Mouse (Mus musculus): Measurements from ENCODE around the gene Map4k4. TPM values are rescaled to one million over a fixed set of nuclear protein-coding genes. Genes with fewer than 3 reads are reported as not detected.

The Map4k4 gene
- total and polyA plus RNA-seq, 3 experiments, result 0.04 to 0.21 TPM; not detected in 1

DNA sequence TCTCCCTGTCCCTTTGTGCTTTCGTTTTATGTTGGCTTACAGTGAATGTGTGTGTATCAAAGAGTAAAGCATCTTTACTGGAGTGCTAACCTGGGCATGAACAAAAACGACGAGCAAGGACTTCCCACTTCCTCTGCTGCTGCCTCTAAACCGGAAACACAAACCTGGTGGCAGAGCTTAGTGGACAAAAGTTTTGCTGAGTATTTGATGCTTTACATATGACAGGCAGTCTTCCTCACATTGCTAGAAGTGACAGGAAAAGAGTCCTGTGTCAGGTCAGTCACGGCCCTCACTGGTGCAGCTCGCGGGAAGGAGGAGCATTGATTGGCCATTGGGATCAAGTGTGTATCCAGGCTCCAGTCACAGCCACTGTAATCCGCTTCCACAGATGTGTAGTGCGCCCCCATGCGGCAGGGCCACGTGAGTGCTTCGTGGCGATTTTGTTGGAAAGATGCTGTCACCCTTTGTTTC is 35.7 kb downstream of the Map4k4 start:
- peak; percentile 68 for DNase-seq (ENCODE audit: low read depth, low spot score)
- Histone ChIP-seq H3K4me3 (ENCODE audit: control insufficient read depth in 1 of 2, insufficient read depth in 1 of 2, low read depth in 2 of 2, low read length in 2 of 2) (peak overlapping the region; percentile 30 to 39; a peak in 2 of 4 replicates), H3K9ac (ENCODE audit: control insufficient read depth, low read depth, low read length, poor library complexity, severe bottlenecking) (no peak overlapping the region), H3K27ac (ENCODE audit: control insufficient read depth, low read depth, low read length) (no peak overlapping the region), H3K9me3 (replicated peaks; ENCODE audit: insufficient read depth, low read length) (no peaks in the 10 kb centered on the region), H3K36me3 (ENCODE audit: control insufficient read depth in 1 of 2, insufficient read depth in 2 of 2, low read length in 2 of 2) (no peaks in the 10 kb centered on the region), H3K79me2 (ENCODE audit: control insufficient read depth, insufficient read depth, low read length, poor library complexity) (no peaks in the 10 kb centered on the region), H3K4me1 (ENCODE audit: control insufficient read depth in 1 of 2, insufficient read depth in 2 of 2, low read length in 2 of 2) (no peaks in the 10 kb centered on the region), H3K27me3 (ENCODE audit: control insufficient read depth in 1 of 2, insufficient read depth in 2 of 2, low read length in 2 of 2) (no peaks in the 10 kb centered on the region)
- TF ChIP-seq KAT2A (conservative IDR thresholded peaks at IDR 0.05; ENCODE audit: low read depth, low read length), result no peak
- no peak for TF ChIP-seq NELFE (IDR thresholded peaks at IDR 0.05; ENCODE audit: low read depth, low read length)
- TF ChIP-seq RAD21 (IDR thresholded peaks at IDR 0.05; ENCODE audit: low read depth, low read length), result peak; percentile 13; the same call in 1 of the 2 replicates
- no peak for TF ChIP-seq MAFK (IDR thresholded peaks at IDR 0.05; ENCODE audit: borderline replicate concordance, low read depth, low read length)
- TF ChIP-seq ZC3H11A (IDR thresholded peaks at IDR 0.05; ENCODE audit: low read depth, low read length), result no peak
- no peak for TF ChIP-seq MYB (IDR thresholded peaks at IDR 0.05; ENCODE audit: low read depth, low read length)
- TF ChIP-seq GATA1 (IDR thresholded peaks at IDR 0.05; ENCODE audit: low read depth, low read length), result no peak
- TF ChIP-seq RCOR1 (IDR thresholded peaks at IDR 0.05; ENCODE audit: low read depth, low read length), result no peak
- no peak for TF ChIP-seq HCFC1 (IDR thresholded peaks at IDR 0.05; ENCODE audit: low read depth, low read length)
- no peak for TF ChIP-seq ZKSCAN1 (IDR thresholded peaks at IDR 0.05; ENCODE audit: low read depth, low read length)
- TF ChIP-seq BHLHE40 (IDR thresholded peaks at IDR 0.05; ENCODE audit: borderline replicate concordance, low read depth, low read length), result no peak
- TF ChIP-seq TBP (IDR thresholded peaks at IDR 0.05; ENCODE audit: low read depth, low read length), result no peak
- TF ChIP-seq EP300 (IDR thresholded peaks at IDR 0.05; ENCODE audit: low read depth in 1 of 2, low read length in 2 of 2), result no peak
- TF ChIP-seq ZNF384 (IDR thresholded peaks at IDR 0.05; ENCODE audit: low read depth, low read length), result no peak
- TF ChIP-seq CTCF (IDR thresholded peaks at IDR 0.05 in 2 of 3, conservative IDR thresholded peaks at IDR 0.05 in 1 of 3; ENCODE audit: control insufficient read depth in 1 of 3, insufficient read depth in 1 of 3, low read depth in 2 of 3, low read length in 3 of 3, poor library complexity in 1 of 3, severe bottlenecking in 1 of 3), result peak; percentile 52 to 68 (median 63)
- no peak for TF ChIP-seq CHD2 (IDR thresholded peaks at IDR 0.05; ENCODE audit: low read length)
- no peak for TF ChIP-seq POLR2AphosphoS2 (IDR thresholded peaks at IDR 0.05; ENCODE audit: low read length)
- no peak for TF ChIP-seq USF1 (IDR thresholded peaks at IDR 0.05; ENCODE audit: low read depth, low read length)
- peak; percentile 28; the same call in 1 of the 2 replicates for TF ChIP-seq MAX (IDR thresholded peaks at IDR 0.05; ENCODE audit: low read length)
- TF ChIP-seq POLR2A (IDR thresholded peaks at IDR 0.05; ENCODE audit: control insufficient read depth in 1 of 2, insufficient read depth in 1 of 2, low read depth in 1 of 2, low read length in 2 of 2, poor library complexity in 1 of 2), result no peak
- TF ChIP-seq MXI1 (IDR thresholded peaks at IDR 0.05; ENCODE audit: low read depth, low read length), result no peak
- TF ChIP-seq TAL1 (IDR thresholded peaks at IDR 0.05; ENCODE audit: low read length), result no peak
- no peak for TF ChIP-seq NRF1 (IDR thresholded peaks at IDR 0.05; ENCODE audit: insufficient read depth, low read depth, low read length, poor library complexity, severe bottlenecking)
- TF ChIP-seq ETS1 (IDR thresholded peaks at IDR 0.05; ENCODE audit: low read depth, low read length), result no peak
- no peak for TF ChIP-seq SIN3A (IDR thresholded peaks at IDR 0.05; ENCODE audit: low read length)
- no peak for TF ChIP-seq POLR2AphosphoS5 (IDR thresholded peaks at IDR 0.05; ENCODE audit: borderline replicate concordance, low read depth, low read length)
- no peak for TF ChIP-seq E2F4 (IDR thresholded peaks at IDR 0.05; ENCODE audit: borderline replicate concordance, low read depth, low read length)
- no peak for TF ChIP-seq ZMIZ1 (IDR thresholded peaks at IDR 0.05; ENCODE audit: low read depth, low read length)
- no peak for TF ChIP-seq JUND (IDR thresholded peaks at IDR 0.05; ENCODE audit: low read depth, low read length)
- peak; percentile 43 for TF ChIP-seq SMC3 (IDR thresholded peaks at IDR 0.05; ENCODE audit: low read depth, low read length)
- TF ChIP-seq MAZ (IDR thresholded peaks at IDR 0.05; ENCODE audit: low read depth, low read length), result no peak
- no peak for TF ChIP-seq USF2 (IDR thresholded peaks at IDR 0.05; ENCODE audit: borderline replicate concordance in 1 of 2, insufficient read depth in 1 of 2, low read depth in 1 of 2, low read length in 2 of 2)
- no peak for TF ChIP-seq GABPA (IDR thresholded peaks at IDR 0.05; ENCODE audit: low read depth, low read length)

All from MEL (cell line).